Mouse (Mus musculus) bone marrow, adult 2 months (tissue): ENCODE measurements around the gene Zyx. TPM values are rescaled to one million over a fixed set of nuclear protein-coding genes. Genes with fewer than 3 reads are reported as not detected.

Experiments
- H3K27ac ChIP-seq: fragments of 200-500 bp; 2 replicates; pipeline ENCODE4 v1.5.1; 2012; ENCODE audit warnings: low read depth, mild to moderate bottlenecking, control low read depth, inconsistent platforms, low read length; ENCODE audit not compliant: control insufficient read depth, poor library complexity, insufficient read depth
- H3K4me1 ChIP-seq: fragments of 200-500 bp; 2 replicates; pipeline ENCODE4 v1.6.1; 2011; ENCODE audit warnings: low read length; ENCODE audit not compliant: control insufficient read depth, insufficient read depth
- H3K4me3 ChIP-seq: fragments of 200-500 bp; replicated peaks from 2 replicates; pipeline ENCODE3; 2011; ENCODE audit warnings: mild to moderate bottlenecking, low read depth, low read length, control low read depth; ENCODE audit not compliant: control insufficient read depth
- CTCF ChIP-seq: fragments of 200-500 bp; IDR thresholded peaks from 2 replicates; pipeline ENCODE4 v1.5.1; 2011; ENCODE audit warnings: low read length, control low read depth; ENCODE audit not compliant: control insufficient read depth, insufficient read depth
- POLR2A ChIP-seq: fragments of 200-500 bp; IDR thresholded peaks from 2 replicates; pipeline ENCODE4 v1.6.1; 2011; ENCODE audit warnings: low read depth, mild to moderate bottlenecking, control low read depth, low read length, borderline replicate concordance; ENCODE audit not compliant: control insufficient read depth
- WGBS: fragments of 180-500 bp; shearing (Covaris S2); methylation state at CpG from one replicate; pipeline ENCODE4 v1.1.7; 2018; 5-methylcytosine and 5-hydroxymethylcytosine counted together
- polyA plus RNA-seq: library from polyadenylated mRNA; stranded (reverse); fragments of >200 nt; gene quantifications from 2 replicates; pipeline ENCODE4 v1.2.4, GENCODE M21; 2011; ENCODE audit warnings: low replicate concordance; ENCODE audit not compliant: missing spikeins, insufficient read depth, insufficient read length

The Zyx gene
- polyA plus RNA-seq, 1 experiment = 169 TPM

- H3K27ac ChIP-seq = peak overlapping the region; percentile 36
- 32% methylated on average over 1 of the region's 1 CpGs for WGBS
- no peak overlapping the region for H3K4me3 ChIP-seq
- TF ChIP-seq CTCF (no peak), POLR2A (no peak)
- H3K4me1 ChIP-seq = no peaks in the 10 kb centered on the region; the same call in 1 of the 2 replicates
Observed at GRCm38 (mm10) chr6:42344255-42344654, 5.2 kb upstream of the Zyx start.

DNA sequence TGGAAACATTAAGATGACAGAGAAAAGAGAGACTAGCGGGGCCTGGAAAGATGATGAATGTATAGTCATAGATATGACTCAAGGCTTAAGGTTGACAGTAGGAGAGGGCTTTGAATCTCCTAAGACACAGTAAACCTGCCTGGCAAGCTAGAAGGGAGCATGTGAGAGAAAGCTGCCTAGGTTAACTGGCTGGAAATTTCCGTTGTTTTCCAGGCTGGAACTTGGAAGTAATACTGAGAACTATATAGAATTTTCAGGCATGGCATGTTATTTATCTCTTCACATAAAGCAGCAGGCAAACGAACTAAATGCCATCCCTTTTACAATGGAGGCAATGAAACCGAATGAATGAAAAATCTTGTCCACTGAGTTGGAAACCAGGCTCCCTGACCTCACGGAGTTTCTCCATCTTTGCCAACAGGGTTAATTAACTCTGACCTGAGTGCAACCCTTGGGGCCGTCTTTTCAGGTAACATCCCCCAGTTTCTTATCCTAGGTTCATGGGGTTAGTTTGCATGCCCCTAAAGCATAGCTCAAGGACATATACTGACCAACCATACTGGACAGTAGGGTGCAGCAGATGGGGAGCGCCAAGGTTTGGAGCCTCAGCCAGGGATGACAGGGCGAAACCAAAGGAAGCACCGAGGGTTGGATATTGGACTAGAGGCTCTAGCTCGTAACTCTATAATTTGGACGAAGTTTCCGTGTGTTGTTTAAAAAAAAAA lies 987 bp upstream of the Zyx start:
- no peak overlapping the region for H3K4me3 ChIP-seq
- H3K27ac ChIP-seq = no peak overlapping the region

GRCm38 (mm10) chr6:42349006-42349425 lies 414 bp upstream of the Zyx start:
- Histone ChIP-seq H3K4me1 (no peaks in the 10 kb centered on the region; the same call in 1 of the 2 replicates), H3K27ac (peak overlapping the region; percentile 95), H3K4me3 (peak overlapping the region; percentile 87)
- peak; percentile 58 for TF ChIP-seq CTCF
- TF ChIP-seq POLR2A = no peak
- under 1% methylated on average over 11 of the region's 11 CpGs for WGBS

More for the DNA sequence above, 987 bp upstream of the Zyx start:
- TF ChIP-seq CTCF (no peak), POLR2A (no peak)
- no peaks in the 10 kb centered on the region; the same call in 1 of the 2 replicates for H3K4me1 ChIP-seq
- 44% methylated on average over 12 of the region's 12 CpGs for WGBS

GRCm38 (mm10) chr6:42350021-42350967 lies 864 bp downstream of the Zyx start:
- peaks cover 1% of the 10 kb centered on the region; the same call in 1 of the 2 replicates for H3K4me1 ChIP-seq

GRCm38 (mm10) chr6:42350968-42351775 lies 1.7 kb downstream of the Zyx start:
- TF ChIP-seq POLR2A (0 out of 2 replicates have a peak, but pooled peaks have one; percentile 18), CTCF (no peak)
- Histone ChIP-seq H3K4me1 (peaks cover 1% of the 10 kb centered on the region; the same call in 1 of the 2 replicates), H3K4me3 (peak overlapping the region; percentile 88), H3K27ac (peak overlapping the region; percentile 93)
- WGBS = 19% methylated on average over 13 of the region's 13 CpGs

More at GRCm38 (mm10) chr6:42350021-42350967, 864 bp downstream of the Zyx start:
- H3K27ac ChIP-seq = peak overlapping the region; percentile 93
- TF ChIP-seq POLR2A (peak; percentile 97), CTCF (no peak)
- WGBS = 1% methylated on average over 57 of the region's 72 CpGs
- peak overlapping the region; percentile 88 for H3K4me3 ChIP-seq

DNA sequence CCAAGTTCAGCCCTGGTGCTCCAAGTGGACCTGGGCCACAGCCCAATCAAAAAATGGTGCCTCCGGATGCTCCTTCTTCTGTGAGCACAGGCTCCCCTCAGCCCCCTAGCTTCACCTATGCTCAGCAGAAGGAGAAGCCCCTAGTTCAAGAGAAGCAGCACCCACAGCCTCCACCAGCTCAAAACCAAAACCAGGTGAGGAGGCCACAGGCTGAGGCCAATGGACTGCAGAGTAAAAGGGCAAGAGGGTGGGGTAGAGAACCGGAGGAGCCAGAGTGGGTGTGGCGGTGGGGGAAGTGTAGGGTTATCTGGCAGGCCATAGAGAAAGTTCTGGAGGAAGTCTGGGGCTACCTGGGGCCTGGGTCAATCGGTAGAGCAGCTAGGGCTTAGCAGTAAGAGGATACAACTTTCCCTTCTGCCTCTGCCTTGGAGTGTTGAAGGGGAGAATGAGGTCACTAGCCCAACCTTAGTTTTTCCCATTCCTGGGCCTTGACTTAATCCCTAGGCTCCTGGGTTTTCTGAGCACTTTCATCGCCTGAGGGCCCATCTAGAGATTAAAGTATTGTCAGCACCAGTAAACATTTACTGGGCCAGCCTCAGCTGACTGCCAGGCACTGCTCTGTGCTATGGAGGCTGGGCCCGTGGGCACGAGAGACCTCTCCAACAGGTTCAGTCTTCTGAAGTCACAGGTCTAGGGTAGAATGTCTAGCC lies 2.5 kb downstream of the Zyx start:
- Histone ChIP-seq H3K27ac (peak overlapping the region; percentile 93), H3K4me1 (peaks cover 1% of the 10 kb centered on the region; the same call in 1 of the 2 replicates), H3K4me3 (peak overlapping the region; percentile 88)
- TF ChIP-seq CTCF = no peak
- TF ChIP-seq POLR2A = no peak
- WGBS = 23% methylated on average over 7 of the region's 7 CpGs

- Histone ChIP-seq H3K4me1 (peaks cover 1% of the 10 kb centered on the region; the same call in 1 of the 2 replicates), H3K4me3 (peak overlapping the region; percentile 88)
Observed at GRCm38 (mm10) chr6:42352486-42352846, 3.0 kb downstream of the Zyx start.

More at GRCm38 (mm10) chr6:42352486-42352846, 3.0 kb downstream of the Zyx start:
- TF ChIP-seq POLR2A (no peak), CTCF (no peak)
- peak overlapping the region; percentile 93 for H3K27ac ChIP-seq
- WGBS = 37% methylated on average over 1 of the region's 1 CpGs
